Mouse (Mus musculus) left cerebral cortex, adult 8-10 months (tissue): ENCODE data around the gene Kank4. TPM values are rescaled to one million over a fixed set of nuclear protein-coding genes. Genes with fewer than 3 reads are reported as not detected.
"Not testable (repeated sequence)": the region's sequence is repeated elsewhere in the genome, so short reads cannot be mapped to it uniquely, and the experiment has no call there.

ENCODE experiments used
- DNase-seq, 2 experiments: peaks; one replicate each; pipeline ENCODE4 v3.0.0; 2022; ENCODE audit warnings: low spot score in 2 of 2
- total RNA-seq, 4 experiments: library from RNA; stranded (reverse); gene quantifications; 2 replicates each; pipeline ENCODE4 v1.2.4; 2022

Kank4 gene
- total RNA-seq, 4 experiments from 2014 or later: 3.9 to 4.4 (median 4.3) TPM

DNA sequence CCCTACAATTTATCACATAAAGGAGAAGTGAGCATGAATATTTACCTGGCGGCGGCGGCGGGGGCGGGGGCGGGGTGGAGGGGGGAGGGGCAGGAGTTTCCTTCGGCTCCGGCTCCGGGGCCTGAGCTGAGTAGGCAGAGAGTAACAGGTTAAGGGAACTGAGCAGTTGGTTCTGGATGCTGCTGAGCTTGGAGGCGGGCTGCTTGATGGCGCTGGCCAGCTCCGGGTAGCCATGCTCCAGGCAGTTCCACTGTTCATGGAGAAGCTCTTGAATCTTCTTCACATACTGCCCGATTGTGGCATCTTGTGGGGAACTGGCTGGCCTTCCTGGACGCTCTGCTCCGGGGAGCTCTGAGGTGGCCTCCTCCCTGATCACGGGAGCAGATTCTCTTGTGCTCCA lies 39.1 kb downstream of the Kank4 start:
- DNase-seq: no peak

DNA sequence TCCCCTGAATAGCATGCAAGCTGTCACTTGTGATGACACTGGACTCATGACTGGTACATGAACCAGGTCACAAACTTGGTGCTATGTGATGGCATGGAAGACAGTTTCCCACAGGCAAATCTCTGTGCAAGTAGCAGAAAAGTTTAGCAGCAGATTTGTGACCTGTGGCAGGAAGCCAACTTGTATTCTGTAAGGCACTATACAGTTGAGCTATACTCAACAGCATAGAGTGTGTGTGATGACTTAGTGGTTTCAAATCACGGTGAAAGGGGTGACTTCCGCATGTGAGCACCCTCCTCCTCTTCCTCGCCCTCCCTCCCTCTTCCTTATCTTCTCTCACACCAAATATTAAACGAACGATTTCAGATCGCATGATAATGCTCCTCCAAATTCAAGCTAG lies 39.9 kb downstream of the Kank4 start:
- DNase-seq: no peak

DNA sequence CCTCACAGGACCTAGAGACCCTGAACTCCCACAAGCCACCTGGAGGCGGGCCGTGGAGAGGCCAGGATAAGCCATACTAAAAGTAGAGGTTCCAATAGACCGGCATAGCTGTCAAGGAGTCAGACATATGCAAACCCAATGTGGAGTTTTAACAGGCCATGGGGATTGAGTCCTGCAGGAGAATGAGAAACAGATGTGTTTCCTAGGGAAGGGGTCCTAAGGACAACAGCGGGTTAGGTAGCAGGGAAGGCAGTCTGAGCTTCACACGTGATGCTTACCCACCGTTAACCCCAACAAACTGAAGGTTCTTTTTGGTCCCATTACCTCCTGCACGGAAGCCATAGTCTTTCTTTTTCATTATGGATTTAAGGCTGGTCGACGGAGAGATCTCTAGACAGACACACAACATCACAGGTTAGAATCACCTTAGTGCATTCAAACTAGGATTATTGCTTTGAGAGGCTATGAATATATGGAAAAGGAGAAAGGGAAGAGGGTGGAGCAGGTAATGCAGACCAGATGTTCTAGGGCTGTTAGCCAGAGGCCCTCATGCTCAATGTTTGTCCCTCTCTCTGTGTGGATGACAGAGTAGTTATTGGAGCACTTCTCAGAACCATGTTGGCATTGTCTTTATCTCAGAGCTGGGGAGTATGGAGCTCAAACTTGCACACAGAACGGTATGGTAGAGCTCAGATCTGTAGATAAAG lies 40.5 kb downstream of the Kank4 start:
- no peak for DNase-seq

DNA sequence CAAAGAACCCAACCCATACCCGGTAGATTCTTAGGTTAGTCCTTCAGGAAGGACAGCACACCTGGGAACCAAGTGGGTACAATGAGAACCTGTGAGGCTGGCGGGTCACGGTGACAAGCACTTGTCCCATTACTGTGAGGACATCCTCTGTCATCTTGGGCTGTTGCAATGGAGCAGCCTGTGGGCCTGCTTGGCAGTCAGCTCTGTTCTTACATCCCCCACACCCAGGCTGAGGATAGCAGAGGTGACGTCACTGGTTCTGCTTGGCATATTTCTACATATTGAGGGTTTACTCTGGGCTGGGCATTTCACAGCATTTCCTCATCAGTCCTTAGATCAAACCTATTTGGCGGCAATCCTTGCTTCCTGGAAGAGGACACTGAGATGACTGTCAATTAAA lies 43.6 kb downstream of the Kank4 start:
- DNase-seq: no peak

DNA sequence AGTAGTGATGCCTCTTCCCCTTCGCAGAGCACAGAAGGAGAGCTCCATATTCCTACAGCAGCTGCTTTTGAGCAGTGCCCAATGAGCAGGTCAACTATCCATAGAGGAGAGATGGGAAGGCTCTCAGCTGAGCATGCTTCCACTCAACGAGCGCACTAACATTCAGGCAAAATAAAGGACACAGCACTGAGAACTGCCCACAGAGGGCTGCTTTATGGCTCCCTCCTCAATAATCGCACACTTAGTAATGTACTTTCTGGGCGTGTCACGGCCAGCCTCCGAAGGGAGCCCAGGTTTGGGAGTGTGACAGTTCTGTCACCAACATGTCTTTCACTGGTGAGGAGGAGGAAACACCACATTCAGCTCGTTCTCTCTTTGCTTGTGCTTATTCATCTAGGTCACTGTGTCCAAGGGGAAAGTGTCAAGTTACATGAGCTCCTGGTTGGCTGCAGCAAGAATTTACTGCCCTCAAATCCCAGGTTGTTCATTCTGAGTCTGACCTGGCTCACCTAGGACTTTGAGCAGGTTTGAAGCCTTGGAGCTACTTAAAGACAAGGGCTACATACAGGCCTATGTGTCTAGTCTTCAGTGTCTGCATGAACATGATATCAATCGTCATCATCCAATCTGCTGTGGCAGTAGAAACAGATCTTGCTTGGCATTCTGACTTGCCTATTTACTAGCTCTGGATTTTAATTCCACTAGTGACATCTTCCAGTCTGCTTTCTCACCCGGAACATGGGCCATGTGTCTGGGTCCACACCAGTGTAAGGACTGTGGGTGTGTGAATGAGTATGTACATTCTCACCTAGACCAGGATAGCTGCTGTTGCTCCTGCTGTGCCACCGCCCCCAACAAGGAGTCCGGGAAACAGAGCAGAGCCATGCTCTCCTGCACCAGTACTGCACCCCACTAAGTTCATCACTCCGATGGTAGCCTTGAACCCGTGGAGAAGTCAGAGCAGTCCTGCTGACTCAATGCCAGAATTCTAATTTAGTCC lies 49.9 kb downstream of the Kank4 start:
- no peak for DNase-seq

DNA sequence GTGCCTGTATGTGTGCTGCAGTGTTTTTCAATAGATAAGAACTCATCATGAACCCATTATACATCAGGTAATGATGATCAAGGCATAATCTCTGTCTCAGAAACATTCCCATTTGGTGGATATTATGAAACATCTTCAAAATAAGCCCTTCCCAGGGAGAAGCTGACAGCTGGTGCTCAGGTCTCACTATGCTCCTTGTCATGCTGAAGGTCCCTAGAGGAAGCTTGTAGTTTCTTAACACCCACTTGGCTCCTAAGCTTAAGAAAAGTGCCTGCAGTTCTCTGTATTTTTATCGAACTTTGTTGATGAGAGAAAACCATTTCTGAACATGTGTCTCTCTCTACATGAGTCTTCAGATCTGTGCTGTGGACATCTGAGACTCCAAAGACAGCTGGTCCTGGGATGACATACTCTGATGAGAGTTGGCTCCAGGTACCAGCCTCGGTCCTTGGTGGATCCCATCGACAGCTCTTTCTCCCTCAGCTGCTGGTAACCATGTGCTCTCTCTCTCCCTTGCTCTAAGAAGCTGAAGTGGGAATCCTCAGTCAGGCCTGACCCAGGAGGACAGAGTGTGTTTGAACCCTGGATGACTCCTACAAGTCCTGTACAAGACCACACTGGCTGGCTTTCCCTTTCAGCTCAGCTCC lies 58.3 kb downstream of the Kank4 start:
- DNase-seq: no peak

DNA sequence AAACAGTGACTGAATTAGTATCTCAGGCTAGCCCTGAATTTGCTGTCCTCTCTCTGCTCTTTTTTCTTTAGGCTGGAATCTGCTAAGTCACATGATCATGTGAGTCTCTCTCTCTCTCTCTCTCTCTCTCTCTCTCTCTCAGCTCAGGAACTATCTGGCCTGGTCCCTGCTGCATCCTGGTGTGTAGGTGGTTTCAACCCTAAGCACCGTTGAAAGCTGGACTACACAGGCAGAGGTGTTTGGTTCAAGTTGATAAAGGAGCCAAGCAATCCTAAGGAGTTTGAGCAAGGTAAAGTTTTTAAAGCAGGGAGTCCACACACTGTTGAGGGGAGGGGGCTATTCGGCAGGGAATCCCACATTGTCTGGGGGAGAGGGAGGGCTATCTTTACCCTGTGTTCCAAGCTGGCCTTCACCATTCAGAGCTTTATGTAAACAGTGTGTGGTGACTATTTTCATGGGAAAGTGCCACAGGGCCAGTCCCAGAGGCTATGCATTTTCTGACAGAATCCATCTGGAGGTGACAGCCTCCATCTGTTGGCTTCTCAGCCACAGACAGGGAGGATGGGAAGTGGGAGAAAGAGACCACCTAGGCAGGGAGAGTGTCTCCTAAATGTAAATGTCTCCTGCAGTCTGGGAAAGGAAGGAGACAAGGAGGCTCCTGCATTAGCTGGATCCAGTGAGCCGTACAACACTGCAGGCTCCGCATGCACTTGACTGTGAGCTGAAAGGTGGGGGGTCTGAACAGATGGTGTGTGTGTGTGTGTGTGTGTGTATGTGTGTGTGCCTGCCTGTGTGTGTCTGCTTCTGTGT lies 59.1 kb downstream of the Kank4 start:
- no peak for DNase-seq

DNA sequence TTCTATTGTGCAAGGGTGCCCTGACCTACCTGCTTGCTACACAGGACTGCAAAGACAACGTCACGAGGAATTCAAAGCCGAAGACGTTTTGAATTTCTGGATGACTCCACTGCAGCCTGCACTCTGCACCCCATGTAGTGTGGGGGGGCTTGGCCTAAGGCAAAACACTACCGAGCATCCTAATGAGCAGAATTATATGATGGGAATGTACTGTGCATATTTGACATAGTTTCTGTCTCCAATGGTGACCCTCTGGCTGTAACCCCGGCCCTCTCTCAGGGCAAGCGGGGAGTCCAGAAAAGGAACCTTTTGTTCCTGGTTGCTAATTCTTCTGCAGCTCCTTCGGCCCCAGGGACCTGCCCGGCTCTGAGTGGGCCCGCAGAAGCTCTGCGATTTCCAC lies 61.2 kb downstream of the Kank4 start:
- DNase-seq: no peak

DNA sequence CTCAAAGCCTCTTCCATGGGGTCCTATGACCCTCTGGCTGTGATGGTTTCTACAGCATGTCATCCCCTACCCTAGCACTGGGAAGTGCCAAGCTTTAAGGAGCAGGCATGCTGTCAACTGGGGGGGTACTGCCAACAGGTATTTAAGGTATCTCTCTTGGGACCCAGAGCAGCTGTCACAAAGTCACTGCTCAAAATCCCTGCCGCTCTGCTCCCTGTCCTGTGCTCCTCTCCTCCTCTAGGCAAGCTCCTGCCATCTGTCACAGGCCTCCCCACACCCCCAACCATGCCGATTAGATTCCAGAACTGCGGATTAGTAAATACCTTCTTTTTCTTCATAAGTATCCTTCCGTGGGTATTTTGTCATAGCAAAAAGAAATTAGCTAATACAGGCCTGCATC lies 62.9 kb downstream of the Kank4 start:
- DNase-seq: no peak

DNA sequence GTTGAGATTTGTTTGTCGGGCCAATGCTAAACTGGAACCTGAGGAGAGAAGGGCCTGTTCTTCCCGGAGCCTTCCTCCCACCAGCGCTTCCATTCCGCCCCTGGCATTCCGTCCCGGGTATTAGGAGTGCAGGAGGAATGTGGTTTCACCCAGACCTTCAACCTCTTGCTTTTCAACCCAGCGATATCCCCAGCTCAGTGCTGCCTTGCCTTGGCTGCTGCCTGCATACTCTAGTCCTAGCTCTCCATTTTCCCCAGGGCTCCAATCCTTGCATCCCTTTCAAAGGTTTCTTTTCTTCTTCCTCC lies 73.5 kb downstream of the Kank4 start:
- no peak for DNase-seq

DNA sequence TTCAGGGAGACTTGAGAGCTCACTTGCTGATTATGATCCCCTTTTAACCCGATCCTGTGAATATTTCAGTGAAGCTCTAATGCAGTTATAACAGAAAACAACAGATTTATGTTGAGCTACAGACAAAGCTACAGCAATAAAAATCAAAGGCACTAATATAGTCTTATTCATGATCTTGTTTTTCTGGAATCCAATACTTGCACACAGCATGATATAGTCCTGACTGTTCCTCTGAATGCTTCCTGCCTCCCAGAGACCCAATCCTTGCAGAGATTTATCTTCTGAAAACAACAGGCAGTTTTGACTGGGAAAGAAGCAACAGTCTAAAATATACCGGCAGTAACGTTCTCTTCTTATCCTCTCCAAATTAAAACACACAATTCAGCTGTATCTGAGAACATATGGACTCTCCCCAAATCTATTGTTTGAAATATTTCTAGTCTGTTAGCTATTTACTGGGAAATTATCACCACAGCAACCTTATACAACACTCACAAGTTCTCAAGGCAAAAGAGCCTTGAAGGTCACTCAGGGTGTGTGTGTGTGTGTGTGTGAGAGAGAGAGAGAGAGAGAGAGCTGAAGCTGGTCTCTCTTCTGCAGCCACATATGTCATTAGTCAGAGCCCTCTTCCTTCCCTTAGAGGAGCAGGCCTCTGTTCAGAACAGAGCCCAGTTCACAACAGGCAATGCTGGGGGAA lies 74.0 kb downstream of the Kank4 start:
- DNase-seq: no peak

DNA sequence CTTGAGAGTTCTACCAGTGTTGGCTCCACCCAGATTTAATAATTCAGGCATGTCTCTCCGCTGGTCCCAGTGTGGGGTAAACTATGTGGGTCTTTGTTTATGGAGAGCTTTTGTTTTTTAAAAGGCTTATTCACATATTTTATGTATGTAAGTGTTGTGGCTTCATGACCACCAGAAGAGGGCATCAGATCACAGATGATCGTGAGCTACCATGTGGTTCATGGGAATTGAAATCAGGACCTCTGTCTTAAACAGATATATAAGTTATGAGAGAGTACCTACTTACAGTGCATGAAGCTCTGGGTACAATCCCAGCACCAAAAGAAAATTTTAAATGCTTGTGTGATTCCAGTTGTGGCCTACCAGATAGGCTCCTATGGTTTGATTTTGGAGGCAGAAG lies 77.6 kb downstream of the Kank4 start:
- no peak for DNase-seq

DNA sequence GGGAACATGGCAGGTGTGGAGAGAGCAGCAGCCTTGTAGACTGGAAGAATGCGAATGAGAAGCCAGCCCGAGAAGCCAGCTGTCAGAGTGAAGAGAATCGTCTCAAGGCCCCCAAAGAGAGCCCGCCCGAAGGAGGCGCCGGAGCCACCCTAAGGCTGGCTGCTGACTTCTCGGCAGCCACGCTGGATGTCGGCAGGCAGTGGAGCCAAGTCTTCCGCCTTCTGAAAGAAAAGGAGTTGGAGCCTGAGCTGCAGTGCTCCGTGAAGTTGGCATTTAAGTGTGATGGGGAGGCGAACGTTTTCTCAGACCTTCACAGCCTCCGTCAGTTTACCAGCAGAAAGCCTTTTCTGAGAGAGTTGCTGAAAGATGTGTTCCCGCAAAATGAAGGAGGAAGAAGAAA lies 83.7 kb downstream of the Kank4 start:
- no peak for DNase-seq

DNA sequence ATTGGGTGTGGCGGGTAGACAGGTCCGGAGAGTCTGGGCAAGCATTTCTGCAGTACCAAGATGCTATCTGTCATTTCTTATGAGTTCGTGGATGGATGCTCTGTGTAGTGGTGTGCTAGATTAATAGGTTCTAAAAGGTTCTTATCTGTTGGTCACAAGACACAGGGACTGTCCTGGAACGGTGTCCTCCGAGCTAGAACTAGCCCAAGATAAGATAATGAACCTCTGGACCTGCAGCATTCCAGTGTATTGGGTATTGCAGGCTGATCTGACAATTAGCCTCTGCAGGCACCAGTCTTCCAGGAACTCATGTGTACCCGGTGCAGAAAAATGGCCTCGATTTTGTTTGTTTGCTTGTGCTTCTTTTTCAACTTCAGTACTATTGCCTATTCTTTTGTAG lies 88.6 kb downstream of the Kank4 start:
- DNase-seq: no peak

DNA sequence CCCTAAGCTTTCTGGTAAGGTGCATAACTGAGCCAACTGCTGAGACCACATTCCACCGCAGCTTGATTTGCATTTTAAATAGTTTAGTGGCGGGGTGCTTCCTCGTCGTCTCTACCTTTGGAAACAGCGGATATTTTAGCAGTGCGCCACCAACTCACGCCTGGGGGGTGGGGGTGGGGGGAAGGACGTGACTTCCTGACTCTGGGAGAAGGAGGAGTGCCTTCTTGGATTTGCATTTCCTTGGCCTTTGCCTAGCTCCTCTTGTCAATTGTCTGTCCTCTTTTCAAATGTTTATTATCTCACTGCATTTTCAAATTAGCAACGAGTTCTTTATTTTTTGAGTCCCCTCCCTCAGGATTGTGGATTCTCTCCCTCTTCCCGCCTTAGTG lies 89.4 kb downstream of the Kank4 start:
- no peak for DNase-seq

DNA sequence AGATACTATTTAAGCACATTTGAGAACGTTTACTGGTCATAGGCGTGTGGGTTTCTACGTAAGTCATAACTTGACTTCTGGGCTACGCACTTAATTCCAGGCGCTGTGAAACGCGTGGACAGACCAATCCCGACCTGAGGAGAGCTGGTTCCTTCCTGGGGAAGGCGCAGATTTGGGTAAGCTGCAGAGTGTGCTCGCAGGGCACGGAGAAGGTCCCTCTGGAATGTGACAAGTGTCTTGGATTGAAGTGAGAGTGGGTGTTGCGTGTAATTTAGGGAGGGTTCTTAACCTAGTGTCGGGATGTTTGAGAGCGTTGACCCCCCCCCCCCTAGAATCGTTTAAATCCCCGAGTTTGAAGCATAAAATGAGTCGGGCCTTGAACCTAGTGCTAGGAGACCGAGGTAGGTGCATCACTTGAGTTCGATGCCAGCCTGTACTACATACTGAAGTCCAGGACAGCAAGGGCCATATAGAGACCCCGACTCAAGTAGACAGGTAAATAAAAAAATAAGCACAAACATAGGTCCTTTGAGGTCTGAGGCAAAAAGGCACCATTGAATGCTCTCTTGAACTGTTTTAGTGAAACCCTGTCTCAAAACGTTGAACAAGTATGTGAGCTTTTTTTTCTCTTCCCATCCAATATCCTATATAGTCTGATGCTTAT lies 89.9 kb downstream of the Kank4 start:
- no peak for DNase-seq

DNA sequence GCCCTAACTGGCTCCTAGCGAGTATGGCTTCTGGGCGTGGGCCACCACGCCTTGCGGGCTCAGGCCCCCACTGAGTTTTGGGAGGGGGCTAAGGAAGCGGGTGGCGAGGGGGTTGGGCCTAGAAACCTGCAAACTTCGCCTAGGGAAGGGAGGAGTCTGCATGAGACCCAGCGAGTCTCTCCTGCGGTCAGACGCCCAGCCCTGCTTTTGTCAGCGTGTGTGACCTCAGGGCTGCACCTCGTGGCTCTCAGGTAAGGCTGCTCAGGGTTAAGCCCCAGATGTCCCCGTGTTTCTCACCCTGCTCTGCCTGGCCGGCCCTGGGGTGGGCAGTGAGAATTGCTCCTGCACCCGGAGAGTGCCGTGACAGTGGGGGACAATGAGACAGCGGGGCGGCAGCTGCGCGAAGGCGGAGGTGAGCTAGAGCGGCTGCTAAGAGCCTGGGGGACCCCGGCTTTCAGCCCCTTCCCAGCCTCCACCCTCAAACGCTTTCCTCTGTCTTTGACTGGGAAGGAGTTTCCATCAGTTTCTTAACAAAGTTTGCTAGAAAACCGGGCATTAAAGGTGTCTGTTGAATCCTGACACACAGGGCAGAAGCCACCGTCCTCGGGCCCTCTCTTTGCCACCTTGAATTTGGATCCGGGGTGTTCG lies 90.6 kb downstream of the Kank4 start, which contains the start of gene L1td1:
Gene L1td1 (plus strand): TSS at position 145 of the 648 bp plus-strand sequence.
- DNase-seq: no peak

DNA sequence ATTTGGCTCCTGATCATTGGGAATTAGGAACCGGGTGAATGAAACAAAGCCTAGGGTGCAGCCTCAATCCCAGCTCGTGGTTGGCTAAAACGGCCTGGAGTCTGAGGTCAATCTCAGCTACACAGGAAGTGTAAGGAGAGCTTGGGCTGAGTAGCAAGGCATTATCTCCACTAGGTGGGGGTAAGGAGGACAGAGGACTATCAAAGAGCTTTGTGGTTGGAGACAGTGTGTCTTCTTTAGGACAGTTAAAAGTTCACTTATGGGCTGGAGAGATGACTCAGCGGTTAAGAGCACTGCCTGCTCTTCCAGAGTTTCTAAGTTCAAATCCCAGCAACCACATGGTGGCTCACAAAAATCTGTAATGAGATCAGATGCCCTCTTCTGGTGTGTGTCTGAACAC lies 91.9 kb downstream of the Kank4 start:
- no peak for DNase-seq

DNA sequence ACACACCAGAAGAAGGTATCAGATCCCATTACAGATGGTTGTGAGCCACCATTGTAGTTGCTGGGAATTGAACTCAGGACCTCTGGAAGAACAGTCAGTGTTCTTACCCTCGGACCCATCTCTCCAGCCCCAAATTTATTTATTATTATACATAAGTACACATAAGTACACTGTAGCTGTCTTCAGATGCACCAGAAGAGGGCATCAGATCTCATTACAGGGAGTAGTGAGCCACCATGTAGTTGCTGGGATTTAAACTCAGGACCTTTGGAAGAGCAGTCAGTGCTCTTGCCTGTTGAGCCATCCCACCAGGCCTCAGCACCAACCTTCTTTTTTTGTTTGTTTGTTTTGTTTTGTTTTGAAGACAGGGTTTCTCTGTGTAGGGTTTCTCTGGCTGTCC lies 92.7 kb downstream of the Kank4 start:
- DNase-seq: not testable (repeated sequence)

DNA sequence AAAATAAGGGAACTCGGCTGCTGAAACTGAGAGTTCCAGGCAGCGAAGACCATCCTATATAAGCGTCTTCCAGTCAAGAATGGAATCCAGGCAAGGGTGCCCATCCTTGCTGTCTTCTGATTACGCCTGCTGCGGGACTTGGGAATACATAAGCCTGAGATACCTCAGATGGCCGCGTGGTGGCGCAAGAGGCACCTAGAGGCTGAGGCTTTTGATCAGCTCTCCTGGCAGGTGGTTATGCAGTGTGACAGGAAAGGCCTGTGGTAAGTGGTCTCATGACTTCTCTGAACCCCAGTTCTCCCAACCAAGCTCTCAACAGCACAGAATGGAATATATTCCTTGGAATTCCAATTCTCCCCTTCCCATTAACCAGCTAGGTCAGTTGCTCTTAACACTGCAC lies 94.9 kb downstream of the Kank4 start:
- DNase-seq: peak in 1 of 2 experiments; percentile 57
